Mouse (Mus musculus) heart, adult 18-20 months (tissue): ENCODE results near the gene Nynrin. TPM values are rescaled to one million over a fixed set of nuclear protein-coding genes. Genes with fewer than 3 reads are reported as not detected.

Source experiments
- DNase-seq, 2 experiments: peaks; one replicate each; pipeline ENCODE4 v3.0.0; 2021 to 2022; ENCODE audit warnings: mixed read lengths in 1 of 2
- long read RNA-seq, 2 experiments: library from polyadenylated mRNA; stranded (forward); transcript quantifications; one replicate each; pipeline ENCODE4 v2.0.0; 2021
- total RNA-seq, 2 experiments: library from RNA; stranded (reverse); gene quantifications; 2 replicates each; pipeline ENCODE4 v1.2.3; 2021

Gene Nynrin
- 1 to 10 TPM; 7.2 to 7.4 TPM for total RNA-seq
- long read RNA-seq, experiment 1 = 0 reads
- long read RNA-seq, experiment 2, partial matches to known transcripts = 1 of 1 reads
- long read RNA-seq, experiment 2, other reads (novel, unspliced or antisense) = 0 of 1 reads

DNA sequence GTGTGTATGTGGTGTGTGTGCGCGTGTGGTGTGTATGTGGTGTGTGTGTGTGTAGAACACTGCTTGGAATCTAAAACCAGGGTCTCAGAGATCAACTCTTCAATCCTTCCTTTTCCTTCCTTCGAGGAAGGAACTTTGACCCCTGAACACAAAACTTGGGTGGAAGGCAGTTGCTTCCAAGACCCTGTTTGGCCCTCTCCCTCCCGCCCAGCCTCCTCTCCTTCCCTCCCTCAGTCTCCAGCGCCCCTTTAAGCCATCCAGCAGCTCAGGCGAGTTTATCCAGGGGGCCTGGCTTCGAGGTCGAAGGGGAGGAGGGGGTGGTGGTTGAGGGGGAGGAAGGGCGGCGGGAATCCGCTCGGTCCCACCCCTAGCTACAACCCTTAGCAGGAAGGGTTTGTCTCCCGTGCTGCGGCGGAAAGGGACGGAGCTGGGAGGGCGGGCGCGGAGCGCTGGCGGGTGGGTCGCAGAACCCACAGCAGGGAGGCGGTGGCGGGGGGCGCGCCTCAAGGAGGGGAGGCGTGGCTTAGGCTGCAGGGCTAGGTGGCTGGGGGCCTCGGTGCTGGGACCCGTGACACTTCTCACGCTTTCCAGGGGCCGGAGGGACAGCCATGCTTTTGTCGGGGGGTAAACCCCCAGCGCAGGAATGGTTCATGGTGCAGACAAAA, at the start of gene Nynrin:
Gene Nynrin (plus strand): TSS at position 390 of the 665 bp plus-strand sequence.
- DNase-seq = peak; percentile 75 to 85

DNA sequence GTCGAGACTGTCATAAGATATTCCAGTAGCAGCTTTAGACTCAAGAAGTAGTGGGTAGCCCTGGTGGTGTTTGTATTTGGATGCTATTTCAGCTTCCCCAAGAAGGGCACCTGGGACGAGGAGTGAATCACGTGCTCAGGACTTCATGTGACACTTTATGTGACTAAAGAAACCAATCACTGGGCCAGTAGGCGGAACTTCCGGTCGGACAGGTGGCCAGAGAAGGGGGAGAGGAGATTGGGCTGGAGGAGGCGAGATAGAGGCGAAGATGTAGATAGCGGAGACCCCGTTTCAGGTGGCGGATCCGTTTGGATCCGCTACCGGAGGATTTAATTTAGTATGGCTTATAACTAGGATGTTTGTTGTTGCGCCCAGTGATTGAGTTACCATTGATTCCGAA, 38.9 kb upstream of the Nynrin start:
- peak; percentile 66 to 71 for DNase-seq

DNA sequence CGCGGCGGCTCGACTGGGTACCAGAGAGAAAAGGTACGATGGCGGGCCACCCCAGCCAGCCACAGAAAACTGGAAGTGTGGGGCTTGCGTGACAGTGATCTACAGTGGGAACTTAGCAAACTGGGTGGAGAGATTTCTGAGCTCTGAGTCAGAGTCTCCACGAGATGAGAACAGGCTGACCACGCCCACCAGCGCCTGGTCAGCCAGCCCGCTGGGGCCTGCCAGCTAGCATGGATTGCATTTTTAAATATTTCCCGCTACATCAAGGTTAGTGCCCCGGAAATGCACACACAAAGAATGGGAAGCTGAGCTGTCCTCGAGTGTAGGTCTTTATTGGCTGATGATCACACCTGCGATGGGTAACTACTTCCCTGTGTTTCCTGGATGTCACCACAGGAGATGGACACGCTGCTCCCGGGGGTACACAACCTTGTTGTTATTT, 38.5 kb upstream of the Nynrin start:
- DNase-seq = peak; percentile 72 to 78

DNA sequence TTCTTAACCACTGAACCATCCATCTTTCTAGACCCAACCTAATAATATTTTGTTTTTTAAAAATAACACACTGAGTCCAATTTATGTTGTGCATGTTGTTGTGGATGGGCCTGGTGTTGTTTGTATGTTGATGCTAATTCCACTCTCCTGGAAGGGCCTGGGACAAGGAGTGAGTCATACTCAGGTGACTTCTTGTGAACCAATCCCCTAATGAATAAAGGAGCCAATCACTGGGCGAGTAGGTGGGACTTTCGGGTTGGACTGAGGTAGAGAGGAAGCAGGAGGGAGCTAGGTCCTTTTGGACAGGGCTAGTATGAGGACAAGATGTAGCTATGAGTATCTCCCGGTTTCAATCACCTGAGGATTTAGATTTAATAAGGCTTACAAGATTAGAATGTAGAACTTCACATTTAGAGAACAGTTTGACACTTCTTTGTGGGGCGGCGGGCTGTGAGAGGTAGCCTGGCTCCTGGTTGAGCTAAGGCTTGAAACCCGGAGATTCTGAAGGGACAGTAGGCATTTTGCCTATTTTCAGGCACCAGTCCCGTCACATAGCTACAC, 33.9 kb upstream of the Nynrin start:
- peak in 1 of 2 experiments; percentile 1 for DNase-seq

DNA sequence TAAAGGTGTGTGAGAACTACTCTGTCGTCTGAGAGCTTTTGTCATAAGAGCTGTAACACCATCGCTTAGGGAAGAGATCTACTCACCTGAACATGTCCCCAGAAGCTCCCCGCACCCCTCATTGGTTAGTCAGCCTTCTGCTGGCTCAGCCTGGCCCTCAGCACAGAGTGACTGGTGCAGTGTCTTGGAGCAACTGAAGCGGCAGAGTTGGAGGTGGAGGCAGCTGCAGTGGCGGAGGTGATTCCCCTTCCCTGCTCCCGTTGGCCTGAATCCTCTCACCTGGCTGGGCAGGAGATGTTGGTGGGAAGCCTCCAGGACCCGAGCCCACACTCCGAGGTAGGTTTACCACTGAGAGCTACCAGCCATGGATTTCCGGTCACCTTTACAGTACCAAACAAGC, 33.2 kb upstream of the Nynrin start:
- peak in 1 of 2 experiments; percentile 1 for DNase-seq

DNA sequence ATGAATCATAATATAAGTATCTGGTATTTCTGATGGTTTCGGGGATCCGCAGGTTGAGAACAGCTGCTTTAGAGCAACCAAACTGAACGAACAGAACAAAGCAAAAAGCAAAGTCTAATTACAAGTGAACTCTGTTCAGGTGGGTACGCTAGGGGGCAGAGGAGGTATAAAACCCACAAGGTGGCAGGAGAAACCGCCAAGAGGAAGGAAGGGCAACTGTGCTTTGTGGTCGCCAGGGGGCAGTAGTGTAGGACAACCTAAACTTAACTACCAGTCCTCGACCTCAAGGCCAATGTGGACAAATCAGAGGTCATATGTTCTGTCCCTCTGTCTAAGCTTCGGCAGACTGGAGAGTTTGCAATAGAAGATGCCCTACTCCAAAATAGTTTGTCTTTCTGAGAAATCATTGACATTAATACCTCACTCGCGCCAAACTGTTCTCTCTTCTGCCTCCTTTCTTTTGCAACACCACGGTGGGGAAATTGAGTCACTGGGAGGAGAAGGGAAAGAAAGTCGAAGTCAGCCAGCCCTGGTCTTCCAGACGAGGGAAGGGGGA, 31.3 kb upstream of the Nynrin start:
- DNase-seq = peak; percentile 87

DNA sequence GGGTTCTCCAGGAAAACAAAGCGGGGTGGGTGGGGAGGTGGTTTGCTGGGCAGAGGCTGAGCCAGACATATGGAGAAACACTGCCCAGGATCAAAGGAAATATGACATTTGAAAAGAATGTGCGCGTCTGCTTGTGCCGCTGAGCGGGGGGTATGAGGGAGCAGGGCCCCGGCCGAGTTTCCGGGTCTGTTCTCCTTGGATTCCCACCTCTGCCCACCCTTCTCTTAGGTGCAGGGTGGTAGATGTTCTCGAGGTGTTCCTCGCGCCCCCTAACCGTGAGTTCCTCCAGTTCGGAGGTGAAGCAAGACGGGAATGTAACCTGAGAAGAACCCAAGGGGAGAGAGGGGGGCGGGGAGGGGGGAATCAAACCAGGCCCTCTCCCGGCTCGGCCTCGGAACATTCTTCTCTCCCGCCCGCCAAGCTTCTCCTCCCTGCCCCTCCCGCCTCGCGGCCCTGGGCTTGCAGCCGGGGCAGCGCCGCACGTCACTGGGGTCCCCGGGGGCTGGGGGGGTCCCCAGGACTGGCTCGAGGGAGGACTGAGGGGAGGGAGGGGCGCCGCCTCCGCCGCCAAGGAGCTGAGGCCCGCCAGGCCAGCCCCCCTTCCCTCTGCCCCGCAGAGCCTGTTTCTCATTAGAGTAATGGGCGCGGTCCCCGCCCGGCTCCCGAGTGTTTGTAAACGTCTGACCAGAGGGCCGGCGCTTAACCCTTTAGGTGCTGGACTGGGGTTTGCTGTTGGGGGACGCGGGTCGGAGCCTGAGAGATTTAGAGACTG, 30.6 kb upstream of the Nynrin start, which contains the start of gene Nfatc4:
Gene Nfatc4 (plus strand): TSS at position 154 of the 772 bp plus-strand sequence.
- DNase-seq = peak; percentile 87 to 91

DNA sequence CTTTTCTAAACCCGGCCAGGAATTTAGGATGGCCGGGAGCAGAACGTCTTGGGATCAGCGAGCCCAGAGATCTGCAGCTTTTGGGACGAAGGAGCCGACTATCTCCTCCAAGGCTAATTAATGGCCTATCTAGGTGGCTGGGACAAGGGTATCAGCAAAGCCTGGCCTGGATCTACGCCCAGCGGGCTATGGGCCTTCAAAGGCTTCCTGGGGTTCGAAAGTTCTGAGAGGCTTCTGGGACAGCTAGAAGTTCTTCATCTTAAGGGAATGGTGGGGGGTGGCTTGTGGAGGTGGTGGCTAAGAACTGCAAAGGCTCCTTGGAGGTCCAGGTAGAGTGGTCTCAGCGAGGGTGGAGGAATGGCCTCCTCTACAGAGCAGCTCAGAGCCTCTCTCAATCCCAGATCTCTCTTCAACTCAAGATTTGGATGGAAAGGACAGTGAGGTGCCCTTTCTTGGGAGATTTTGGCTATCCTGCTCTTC, 29.8 kb upstream of the Nynrin start:
- DNase-seq = peak; percentile 43 to 67

DNA sequence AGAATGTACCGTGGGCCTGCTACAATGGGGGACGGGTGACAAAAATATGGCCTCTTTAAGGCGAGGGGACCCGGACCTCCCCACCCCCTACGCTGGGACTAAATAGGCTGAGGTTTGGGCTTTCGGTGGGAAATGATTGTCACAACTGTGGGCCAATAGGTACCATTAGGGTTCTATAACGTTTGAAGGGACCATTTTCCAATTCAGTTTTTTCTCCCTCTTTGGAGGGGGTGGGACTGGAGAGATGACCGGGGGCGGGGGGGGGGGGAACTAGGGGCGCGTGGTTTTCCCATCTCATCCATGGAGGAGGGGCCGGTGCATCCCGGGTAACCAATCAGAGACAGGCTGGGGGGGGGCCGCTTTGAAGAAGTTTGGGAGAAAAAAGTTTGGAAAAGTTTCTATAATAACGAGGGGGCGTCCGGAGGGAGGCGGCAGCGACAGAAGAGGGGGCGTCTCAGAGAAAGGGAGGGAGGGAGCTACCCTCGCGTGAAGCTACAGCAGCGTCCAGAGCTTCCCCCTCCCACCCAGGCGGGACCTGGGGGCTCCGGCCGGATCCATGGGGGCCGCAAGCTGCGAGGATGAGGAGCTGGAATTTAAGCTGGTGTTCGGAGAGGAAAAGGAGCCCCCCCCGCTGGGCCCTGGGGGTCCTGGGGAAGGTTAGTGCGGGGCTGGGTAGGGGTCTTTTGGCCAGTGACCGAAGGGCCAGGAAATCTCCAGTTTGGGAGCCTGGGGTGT, 29.2 kb upstream of the Nynrin start:
- peak; percentile 63 to 68 for DNase-seq

DNA sequence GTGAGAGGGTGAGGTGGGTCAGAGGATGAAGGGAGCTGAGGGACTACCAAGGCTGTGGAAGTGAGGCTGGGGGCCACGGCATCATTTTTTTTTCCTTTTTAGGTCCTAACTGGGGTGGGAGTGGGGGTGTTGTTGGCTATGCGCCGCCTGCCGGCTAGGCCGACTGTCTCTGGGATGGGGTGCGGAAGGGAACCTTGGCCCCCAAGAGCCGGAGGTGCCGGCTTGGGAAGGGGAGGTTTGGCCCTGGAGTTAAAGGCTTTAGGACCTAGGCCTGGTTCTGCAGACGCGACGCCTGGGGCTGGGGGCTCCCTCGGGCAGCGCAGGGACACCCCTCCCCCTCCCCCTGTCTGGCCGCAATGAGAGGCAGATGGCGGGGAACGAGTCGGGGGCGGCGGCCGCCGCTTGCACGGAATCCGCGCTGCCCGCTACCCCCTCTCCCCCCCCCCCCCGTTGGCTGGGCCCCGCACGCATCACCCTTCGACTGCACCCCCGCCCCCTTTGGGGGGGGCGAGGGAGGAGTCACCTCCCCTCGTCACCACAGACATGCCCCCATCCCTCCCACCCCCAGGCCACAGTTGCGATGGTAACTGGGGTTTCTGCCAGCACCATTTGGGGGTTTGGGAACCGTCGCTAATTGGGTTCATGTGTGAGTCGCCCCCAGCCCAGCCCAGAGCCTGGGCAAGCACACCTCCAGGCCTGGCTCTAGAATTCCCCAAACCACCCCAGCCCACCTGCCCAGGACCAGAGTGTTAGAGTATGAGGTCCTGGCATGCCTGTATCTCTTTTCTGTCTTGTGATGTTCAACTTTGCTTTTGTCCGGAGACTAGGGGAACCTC, 28.4 kb upstream of the Nynrin start:
- DNase-seq = peak; percentile 46 to 57

DNA sequence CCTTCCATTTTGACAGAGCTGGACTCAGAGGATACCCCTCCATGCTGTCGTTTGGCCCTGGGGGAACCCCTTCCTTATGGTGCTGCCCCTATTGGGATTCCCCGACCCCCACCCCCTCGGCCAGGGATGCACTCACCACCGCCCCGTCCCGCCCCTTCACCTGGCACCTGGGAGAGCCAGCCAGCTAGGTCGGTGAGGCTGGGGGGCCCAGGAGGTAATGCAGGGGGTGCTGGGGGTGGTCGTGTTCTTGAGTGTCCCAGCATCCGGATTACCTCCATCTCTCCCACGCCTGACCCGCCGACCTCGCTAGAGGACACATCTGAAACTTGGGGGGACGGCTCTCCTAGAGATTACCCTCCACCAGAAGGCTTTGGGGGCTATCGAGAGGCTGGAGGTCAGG, 27.7 kb upstream of the Nynrin start:
- DNase-seq = no peak

DNA sequence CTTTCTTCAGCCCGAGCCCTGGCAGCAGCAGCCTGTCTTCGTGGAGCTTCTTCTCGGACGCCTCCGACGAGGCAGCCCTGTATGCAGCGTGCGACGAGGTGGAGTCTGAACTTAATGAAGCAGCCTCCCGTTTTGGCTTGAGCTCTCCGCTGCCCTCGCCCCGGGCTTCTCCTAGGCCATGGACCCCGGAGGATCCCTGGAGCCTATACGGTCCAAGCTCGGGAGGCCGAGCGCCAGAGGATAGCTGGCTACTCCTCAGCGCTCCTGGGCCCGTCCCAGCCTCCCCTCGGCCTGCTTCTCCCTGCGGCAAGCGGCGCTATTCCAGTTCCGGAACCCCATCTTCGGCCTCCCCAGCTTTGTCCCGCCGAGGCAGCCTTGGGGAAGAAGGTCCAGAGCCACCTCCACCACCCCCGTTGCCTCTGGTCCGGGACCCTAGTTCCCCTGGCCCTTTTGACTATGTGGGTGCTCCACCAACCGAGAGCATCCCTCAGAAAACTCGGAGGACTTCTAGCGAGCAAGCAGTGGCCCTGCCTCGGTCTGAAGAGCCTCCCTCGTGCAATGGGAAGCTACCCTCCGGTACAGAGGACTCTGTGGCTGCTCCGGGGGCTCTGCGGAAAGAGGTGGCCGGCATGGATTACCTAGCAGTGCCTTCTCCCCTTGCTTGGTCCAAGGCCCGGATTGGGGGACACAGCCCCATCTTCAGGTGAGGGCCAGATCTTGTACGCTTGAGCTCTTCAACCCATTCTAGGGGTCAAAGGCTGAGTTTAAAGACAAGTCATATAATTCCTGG, 27.1 kb upstream of the Nynrin start:
- peak in 1 of 2 experiments; percentile 52 for DNase-seq

DNA sequence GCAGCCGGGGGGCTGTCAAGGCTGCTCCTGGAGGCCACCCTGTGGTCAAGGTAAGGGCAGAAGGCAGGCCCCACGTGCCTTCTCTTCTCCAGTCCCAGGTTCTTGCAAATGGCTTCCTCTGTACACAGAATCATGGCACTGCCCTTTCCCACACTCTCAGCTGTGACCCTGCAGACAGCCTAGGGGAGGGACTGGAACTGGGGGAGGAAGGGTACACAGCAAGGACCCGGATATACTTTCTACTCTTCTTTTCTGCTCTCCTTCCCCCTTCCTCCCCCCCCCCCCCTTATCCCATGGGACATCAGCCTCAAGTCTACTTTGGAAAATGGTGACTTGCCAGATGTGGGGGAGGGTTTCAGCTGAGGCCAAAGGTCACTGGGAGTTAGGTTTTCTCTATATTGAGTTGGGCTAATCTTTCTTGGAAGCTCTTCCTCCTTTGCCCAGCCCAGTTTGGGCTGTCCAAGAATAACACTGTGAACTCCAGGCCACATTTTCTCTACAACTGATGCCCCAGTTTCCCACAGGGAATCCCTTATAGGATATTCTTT, 25.0 kb upstream of the Nynrin start:
- DNase-seq = peak; percentile 64 to 68

DNA sequence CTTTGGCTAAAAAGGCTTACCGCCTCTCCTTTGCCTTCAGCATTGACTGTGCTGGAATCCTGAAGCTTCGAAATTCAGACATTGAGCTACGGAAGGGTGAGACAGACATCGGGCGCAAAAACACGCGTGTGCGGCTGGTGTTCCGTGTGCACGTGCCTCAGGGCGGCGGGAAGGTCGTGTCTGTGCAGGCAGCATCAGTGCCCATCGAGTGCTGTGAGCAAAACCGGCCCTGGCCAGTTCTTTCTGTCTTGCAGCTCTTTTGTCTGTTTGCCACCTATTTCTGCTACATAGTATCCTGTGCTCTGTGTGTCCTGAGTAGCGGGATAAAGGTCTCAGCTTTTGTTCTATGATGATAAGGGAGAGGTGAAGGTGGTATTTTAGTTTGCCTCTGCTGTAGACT, 24.0 kb upstream of the Nynrin start:
- no peak for DNase-seq

DNA sequence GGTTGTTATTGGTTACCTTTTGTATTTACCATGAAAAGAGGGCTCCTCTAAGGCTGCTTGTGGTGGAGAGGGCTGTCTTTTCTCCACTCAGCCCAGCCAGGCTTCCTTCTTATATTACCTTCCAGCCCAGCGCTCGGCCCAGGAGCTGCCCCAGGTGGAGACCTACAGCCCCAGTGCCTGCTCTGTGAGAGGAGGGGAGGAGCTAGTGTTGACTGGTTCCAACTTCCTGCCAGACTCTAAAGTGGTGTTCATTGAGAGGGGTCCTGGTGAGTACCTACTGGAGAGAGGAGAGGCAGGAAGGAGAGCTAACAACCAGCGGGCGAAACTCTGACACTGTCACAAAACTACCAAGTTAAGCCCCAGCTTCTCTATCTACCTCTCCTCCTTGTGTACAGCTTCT, 23.5 kb upstream of the Nynrin start:
- no peak for DNase-seq

DNA sequence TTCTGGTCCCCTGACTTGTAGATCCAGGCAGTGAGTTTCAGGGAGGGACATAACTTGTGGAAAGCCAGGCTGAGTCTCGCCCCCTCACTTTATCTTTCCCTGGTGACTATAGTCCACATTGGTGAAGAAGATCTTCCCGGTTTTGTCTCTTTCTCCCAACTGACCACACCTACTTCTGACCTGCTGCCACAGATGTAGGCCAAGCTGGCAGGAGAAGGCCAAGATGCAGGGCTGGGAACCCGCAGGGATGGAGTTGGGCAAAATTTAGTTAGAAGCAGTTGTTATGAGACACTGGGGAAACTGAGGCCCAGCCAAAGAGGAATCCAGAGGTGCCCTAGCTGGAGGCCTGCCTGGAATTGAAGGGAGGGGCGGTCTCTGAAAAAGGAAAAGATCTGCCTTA, 20.7 kb upstream of the Nynrin start:
- DNase-seq = no peak

DNA sequence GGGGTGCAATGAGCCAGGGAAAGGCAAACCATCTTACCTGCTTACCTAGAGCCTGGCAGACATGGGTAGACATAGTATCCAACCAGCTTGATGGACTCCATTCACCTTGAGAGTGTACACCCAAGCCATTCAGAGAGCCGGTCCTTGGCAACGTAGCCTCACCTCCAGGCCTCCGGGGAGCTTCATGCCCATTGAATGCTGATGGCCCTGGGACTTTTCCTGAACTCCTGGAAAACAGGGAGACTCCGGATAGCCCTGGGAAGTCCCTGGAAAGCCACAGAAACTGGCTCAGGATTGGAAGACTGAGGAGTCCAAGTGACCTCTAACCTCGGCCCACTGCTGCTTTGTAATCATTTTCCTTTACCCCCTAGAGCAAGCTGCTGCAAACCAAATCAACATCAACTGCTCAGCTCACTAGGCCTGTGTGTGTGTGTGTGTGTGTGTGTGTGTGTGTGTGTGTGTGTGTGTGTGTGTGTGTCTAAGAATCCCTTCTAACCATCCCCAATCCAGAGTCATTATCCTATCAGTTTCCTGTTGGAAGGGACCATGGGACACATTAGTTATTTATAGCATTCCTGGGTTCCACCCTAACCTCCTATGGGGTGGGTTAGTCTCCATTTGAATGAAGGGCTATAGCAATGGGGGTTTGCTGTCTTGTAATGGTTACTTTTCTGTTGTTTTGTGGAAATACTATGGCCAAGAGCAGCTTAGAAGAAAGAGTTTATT, 18.8 kb upstream of the Nynrin start:
- no peak for DNase-seq

DNA sequence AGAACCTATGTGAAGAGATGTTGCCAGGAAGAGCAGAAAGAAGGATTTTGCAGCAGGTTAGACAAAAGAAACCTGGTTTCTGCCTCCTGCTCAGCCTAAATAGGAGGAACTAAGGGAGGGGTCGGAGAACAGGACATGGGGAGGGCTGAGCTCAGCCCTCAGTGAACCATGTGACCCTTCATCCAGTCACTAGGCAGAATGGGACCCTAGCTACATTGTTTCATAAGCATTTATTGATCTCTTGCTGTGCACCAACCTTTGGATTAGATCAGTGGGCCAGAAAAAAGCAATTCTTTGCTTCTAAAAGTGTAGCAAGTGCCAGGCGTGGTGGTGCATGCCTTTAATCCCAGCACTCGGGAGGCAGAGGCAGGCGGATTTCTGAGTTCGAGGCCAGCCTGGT, 15.5 kb upstream of the Nynrin start:
- no peak for DNase-seq

DNA sequence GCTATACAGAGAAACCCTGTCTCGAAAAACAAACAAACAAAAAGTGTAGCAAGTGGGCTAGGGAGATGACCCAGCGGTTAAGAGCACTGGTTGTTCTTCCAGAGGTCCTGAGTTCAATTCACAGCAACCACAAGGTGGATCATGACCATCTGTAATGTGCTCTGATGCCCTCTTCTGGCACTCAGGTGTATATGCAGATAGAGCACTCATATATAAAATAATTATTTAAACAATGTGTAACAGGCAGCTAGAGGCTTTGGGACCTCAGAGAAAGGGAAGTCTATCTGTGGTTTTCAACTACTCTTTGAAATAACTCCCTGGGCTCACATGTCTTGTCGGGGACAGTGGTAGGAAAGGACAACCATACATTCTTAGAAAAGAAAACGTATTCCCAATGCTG, 15.1 kb upstream of the Nynrin start:
- no peak for DNase-seq
